Mouse (Mus musculus) liver, postnatal 0 days (tissue): ENCODE measurements around the gene Filip1l.

ENCODE experiments used
- CTCF ChIP-seq: sonication (generic); IDR thresholded peaks from 2 replicates; pipeline ENCODE4 v1.5.1; 2016; ENCODE audit warnings: antibody characterized with exemption, low read depth
- EP300 ChIP-seq: IDR thresholded peaks from 2 replicates; pipeline ENCODE4 v1.6.1; 2016; ENCODE audit warnings: antibody characterized with exemption, low read depth, mild to moderate bottlenecking

DNA sequence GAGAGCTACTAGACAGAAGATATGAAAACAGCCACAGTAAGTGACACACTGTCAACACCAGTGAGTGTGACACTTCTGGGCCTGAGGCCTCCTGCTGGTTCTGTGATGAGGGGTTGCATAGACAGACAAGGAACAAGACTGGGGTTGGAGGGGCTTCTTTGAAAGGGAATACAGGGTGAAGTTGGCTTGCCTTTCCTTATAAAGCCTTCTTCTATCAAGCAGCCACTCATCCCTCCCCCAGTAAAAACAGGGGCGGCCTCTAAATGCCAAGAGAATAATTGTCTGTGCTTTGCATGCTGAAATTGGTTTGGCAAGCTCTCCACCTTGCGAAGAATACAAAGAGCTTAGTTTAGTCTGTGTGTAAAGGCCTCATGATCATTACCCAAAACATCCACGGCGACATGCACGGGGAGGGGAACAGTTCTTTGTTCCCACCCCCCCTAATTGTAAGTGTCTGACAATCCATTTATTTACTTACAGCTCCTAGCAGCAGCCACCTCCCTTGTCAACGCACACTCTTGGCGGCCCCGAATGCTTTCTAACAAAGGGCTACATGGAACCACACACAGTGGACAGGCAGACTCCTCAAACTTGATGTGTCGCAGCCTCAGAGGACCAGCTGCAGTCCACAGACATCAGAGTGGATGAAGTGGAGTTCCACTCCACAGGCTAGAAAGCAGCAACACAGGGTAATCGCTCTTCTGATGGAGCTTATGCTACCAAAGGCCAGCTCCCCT is 143.7 kb downstream of the Filip1l start:
- no peak for TF ChIP-seq EP300
- no peak for TF ChIP-seq CTCF
